In genomic region chr12:71009769-71010168, GRCm38 (mm10) we compare ENCODE assay signal across 10 mouse cellular contexts. TPM values are rescaled to one million over a fixed set of nuclear protein-coding genes. Genes with fewer than 3 reads are reported as not detected.
DNase-seq lines count a peak whose midpoint lies in the region; ATAC-seq and TF ChIP-seq lines count a peak whose summit lies in the region.
"Had no signal": no experiment of that assay in that cellular context is flagged by ENCODE, and none has a peak within 500 bp of the region (broad histone marks: within the 10 kb centered on the region; RNA-seq: fewer than 3 reads in every experiment).

No protein-coding gene starts in this region.

- H3K4me1 ChIP-seq in heart, postnatal 0 days (ENCODE audit: control insufficient read depth, insufficient read depth): peaks cover 23% of the 10 kb centered on the region
- peaks cover 20% of the 10 kb centered on the region for H3K4me1 ChIP-seq in lung, embryonic 16.5 days (replicated peaks; ENCODE audit: control insufficient read depth, insufficient read depth, low read length)

- TF ChIP-seq CTCF in heart, postnatal 0 days (IDR thresholded peaks at IDR 0.05; ENCODE audit: low read depth): no peak

- H3K36me3 ChIP-seq in heart, postnatal 0 days (replicated peaks; ENCODE audit: control insufficient read depth, insufficient read depth, low read length): peaks cover 67% of the 10 kb centered on the region
- peaks cover 34% of the 10 kb centered on the region for H3K36me3 ChIP-seq in lung, embryonic 16.5 days (ENCODE audit: control insufficient read depth, insufficient read depth, low read length)

- H3K4me3 ChIP-seq in heart, postnatal 0 days (ENCODE audit: low read depth, low read length): no peak overlapping the region
- no peak overlapping the region for H3K4me3 ChIP-seq in lung, embryonic 16.5 days (ENCODE audit: low read length)
- H3K4me3 ChIP-seq: limb, embryonic 13.5 days; midbrain, embryonic 12.5 days had no signal

- H3K27ac ChIP-seq in heart, postnatal 0 days (ENCODE audit: low read depth): no peak overlapping the region
- no peak overlapping the region for H3K27ac ChIP-seq in lung, embryonic 16.5 days (ENCODE audit: low read length)
- H3K27ac ChIP-seq: limb, embryonic 13.5 days; midbrain, embryonic 12.5 days had no signal

- 29% methylated on average over 4 of the region's 4 CpGs for WGBS in heart, postnatal 0 days
- 41% methylated on average over 4 of the region's 4 CpGs for WGBS in lung, embryonic 16.5 days

- no peak overlapping the region for H3K4me2 ChIP-seq in heart, postnatal 0 days (ENCODE audit: low read depth, low read length)
- no peak overlapping the region for H3K4me2 ChIP-seq in lung, embryonic 16.5 days (ENCODE audit: low read depth, low read length)
- H3K4me2 ChIP-seq: limb, embryonic 13.5 days; midbrain, embryonic 12.5 days had no signal

- H3K27me3 ChIP-seq in heart, postnatal 0 days (ENCODE audit: control insufficient read depth, insufficient read depth, low read length): no peaks in the 10 kb centered on the region
- H3K27me3 ChIP-seq in lung, embryonic 16.5 days (ENCODE audit: control insufficient read depth, insufficient read depth, low read depth, low read length): no peaks in the 10 kb centered on the region
- H3K27me3 ChIP-seq: limb, embryonic 13.5 days; midbrain, embryonic 12.5 days had no signal

- H3K9ac ChIP-seq in heart, postnatal 0 days (replicated peaks; ENCODE audit: low read depth, low read length): no peak overlapping the region
- no peak overlapping the region for H3K9ac ChIP-seq in lung, embryonic 16.5 days (ENCODE audit: low read length)
- H3K9ac ChIP-seq: limb, embryonic 13.5 days; midbrain, embryonic 12.5 days had no signal

- no peak for TF ChIP-seq EP300 in heart, postnatal 0 days (IDR thresholded peaks at IDR 0.05; ENCODE audit: low read depth)

- DNase-seq in frontal cortex, postnatal 36 days (ENCODE audit: low spot score in 2 of 2): no peak
- peak; percentile 37 for DNase-seq in adrenal gland, postnatal 14 days
- DNase-seq in heart, postnatal 0 days (ENCODE audit: low spot score): peak; percentile 60
- no peak for DNase-seq in spleen, adult 12 weeks (ENCODE audit: low spot score)
- no peak for DNase-seq in spleen, postnatal 4 days (ENCODE audit: low spot score in 2 of 2)
- no peak for DNase-seq in left cerebral cortex, adult 11 months (ENCODE audit: low spot score)

- ATAC-seq in frontal cortex, adult (ENCODE audit: low TSS enrichment): peak; percentile 70; the same call in 1 of the 2 replicates
- peak; percentile 76 for ATAC-seq in heart, postnatal 0 days (ENCODE audit: insufficient read depth, low read depth)
- ATAC-seq in lung, embryonic 16.5 days (ENCODE audit: low read depth): peak; percentile 52; the same call in 1 of the 2 replicates

- H3K9me3 ChIP-seq in heart, postnatal 0 days (replicated peaks; ENCODE audit: control insufficient read depth, low read length): no peaks in the 10 kb centered on the region
- H3K9me3 ChIP-seq in lung, embryonic 16.5 days (ENCODE audit: control insufficient read depth, low read length): no peaks in the 10 kb centered on the region
- H3K9me3 ChIP-seq: limb, embryonic 13.5 days; midbrain, embryonic 12.5 days had no signal

RNA-seq across cellular contexts. Expression of gene Arid4a, which starts 6.0 kb away (rescaled TPM):
- total RNA-seq in adrenal gland, postnatal 14 days (2021): 24.8 and 27.5 TPM in 2 replicates
- total RNA-seq in heart, postnatal 0 days (2014; rRNA removed; ENCODE audit: low replicate concordance): 3.2 and 6.9 TPM in 2 replicates
- polyA plus RNA-seq in heart, postnatal 0 days (2015; fragmentation: Nextera tagmentation; extraction: Ambion mirVana): 18.1 and 21.4 TPM in 2 replicates
- polyA plus RNA-seq in lung, embryonic 16.5 days (2015; fragmentation: Nextera tagmentation; extraction: Ambion mirVana): 44.7 and 47.7 TPM in 2 replicates

RNA-seq across cellular contexts. Expression of gene Psma3, which starts 35.3 kb away (rescaled TPM):
- 336 and 360 TPM in 2 replicates for total RNA-seq in adrenal gland, postnatal 14 days (2021)
- total RNA-seq in heart, postnatal 0 days (2014; rRNA removed; ENCODE audit: low replicate concordance): 94.8 and 128 TPM in 2 replicates
- polyA plus RNA-seq in heart, postnatal 0 days (2015; fragmentation: Nextera tagmentation; extraction: Ambion mirVana): 487 and 507 TPM in 2 replicates
- polyA plus RNA-seq in lung, embryonic 16.5 days (2015; fragmentation: Nextera tagmentation; extraction: Ambion mirVana): 582 and 594 TPM in 2 replicates

Comparison
In these comparisons a context has a peak if more than half of its experiments do, and no peak if none do; other contexts are left out.
1. DNase-seq: peak in adrenal gland, postnatal 14 days (single experiment) and heart, postnatal 0 days (single experiment); none in frontal cortex, postnatal 36 days (0 of 2), spleen, adult 12 weeks (single experiment), spleen, postnatal 4 days (0 of 2) and left cerebral cortex, adult 11 months (single experiment).
2. Peak in every context shown above with its lines, with median percentiles within 50 percentile points of each other: ATAC-seq.